Mouse (Mus musculus): ENCODE data around the gene Tle3.

- TF ChIP-seq CTCF (IDR thresholded peaks at IDR 0.05; ENCODE audit: control insufficient read depth, insufficient read depth, low read length) = no peak
- TF ChIP-seq POLR2A (IDR thresholded peaks at IDR 0.05; ENCODE audit: borderline replicate concordance, control insufficient read depth, low read depth, low read length) = no peak
Measured at GRCm38 (mm10) chr9:61349697-61350096, 22.5 kb upstream of the Tle3 start.

Measured in bone marrow, adult 2 months (tissue).